Mouse (Mus musculus): ENCODE results near the gene Gm10570. TPM values are rescaled to one million over a fixed set of nuclear protein-coding genes. Genes with fewer than 3 reads are reported as not detected.

The Gm10570 gene
- polyA plus RNA-seq, 1 experiment from 2014 or later = not detected

DNA sequence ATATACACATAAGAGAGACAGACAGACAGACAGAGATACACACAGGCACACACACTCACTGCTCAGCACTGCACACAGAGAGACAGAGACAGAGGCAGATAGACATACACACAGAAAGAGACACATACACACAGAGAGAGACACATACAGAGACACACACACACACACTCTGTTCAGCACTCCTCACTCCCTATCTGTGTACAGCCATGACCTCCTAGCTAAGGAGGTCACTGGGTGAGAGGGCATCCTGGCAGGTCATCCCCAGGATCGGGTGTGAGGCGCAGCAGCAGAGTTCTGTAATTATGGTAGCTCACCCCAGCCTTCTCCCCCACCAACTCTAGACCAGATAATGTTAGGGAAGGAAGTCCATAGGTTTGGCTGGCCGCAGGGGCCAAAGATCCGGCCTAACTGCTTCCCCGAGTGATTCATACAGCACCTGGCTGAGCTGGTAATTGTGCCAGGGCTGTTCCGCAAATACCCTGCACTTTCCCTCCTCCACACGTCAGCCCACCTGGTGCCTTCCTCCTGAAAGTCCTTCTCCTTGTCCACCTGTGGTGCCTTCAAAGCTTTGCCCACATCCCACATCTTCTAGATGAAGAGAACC is 31.8 kb downstream of the Gm10570 start:
- H3K9me3 ChIP-seq = no peaks in the 10 kb centered on the region
- H3K27ac ChIP-seq = no peak overlapping the region
- no peak overlapping the region for H3K9ac ChIP-seq
- ATAC-seq (ENCODE audit: low FRiP score, low read depth) = no peak
- no peak overlapping the region for H3K4me3 ChIP-seq
- WGBS = 68% methylated on average over 7 of the region's 7 CpGs
- H3K27me3 ChIP-seq (replicated peaks) = 0 out of 2 replicates have a peak, but pooled peaks cover 7% of the 10 kb centered on the region
- peaks cover 14% of the 10 kb centered on the region for H3K4me1 ChIP-seq
- H3K4me2 ChIP-seq (replicated peaks) = peak overlapping the region; percentile 16
- no peaks in the 10 kb centered on the region for H3K36me3 ChIP-seq

GRCm38 (mm10) chr4:130275823-130276105 is 32.7 kb downstream of the Gm10570 start:
- Histone ChIP-seq H3K27me3 (replicated peaks) (0 out of 2 replicates have a peak, but pooled peaks cover 7% of the 10 kb centered on the region), H3K4me2 (replicated peaks) (peak overlapping the region; percentile 84), H3K27ac (no peak overlapping the region), H3K9ac (peak overlapping the region; percentile 95), H3K36me3 (no peaks in the 10 kb centered on the region), H3K9me3 (no peaks in the 10 kb centered on the region), H3K4me1 (peaks cover 14% of the 10 kb centered on the region), H3K4me3 (peak overlapping the region; percentile 80)
- 43% methylated on average over 5 of the region's 5 CpGs for WGBS
- ATAC-seq (ENCODE audit: low FRiP score, low read depth) = no peak

DNA sequence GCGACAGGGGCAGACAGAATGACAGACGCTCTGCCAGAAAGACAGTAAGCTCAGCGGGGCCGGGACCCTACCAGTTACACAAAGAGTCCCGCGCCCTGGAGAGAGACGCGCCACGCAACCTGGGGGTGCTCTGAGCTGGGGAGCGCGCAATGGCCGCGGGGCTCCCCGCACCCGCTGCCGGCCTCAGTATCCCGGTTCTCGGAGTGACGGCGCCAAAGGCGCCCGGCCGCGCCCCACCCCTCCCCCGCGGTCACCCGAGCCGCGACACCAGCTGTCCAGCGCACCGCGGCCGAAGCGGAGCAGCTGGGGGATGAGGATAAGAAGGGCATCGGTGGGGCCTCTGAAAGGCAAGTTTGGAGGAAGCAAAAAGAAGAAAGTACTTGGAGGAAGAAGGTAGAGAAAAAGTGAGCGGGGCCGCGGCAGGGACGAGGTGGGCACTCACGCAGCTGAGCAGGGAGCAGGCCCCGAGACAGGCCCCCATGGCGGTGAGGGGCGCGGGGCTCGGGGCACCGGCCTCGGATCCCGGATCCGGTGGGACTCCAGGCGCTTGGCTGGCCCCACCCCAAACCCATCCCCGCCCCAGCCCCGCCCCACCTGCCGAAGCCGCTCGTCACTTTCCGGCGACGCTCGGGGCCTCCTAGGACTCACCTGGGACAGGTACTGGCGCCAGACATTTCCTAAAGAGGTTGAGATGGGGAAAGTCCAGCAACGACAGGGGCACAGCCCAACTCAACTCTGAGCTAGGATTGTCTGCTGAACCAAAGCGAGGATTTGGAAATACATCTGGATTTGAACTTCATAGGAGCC is 33.3 kb downstream of the Gm10570 start:
- WGBS = under 1% methylated on average over 59 of the region's 62 CpGs

DNA sequence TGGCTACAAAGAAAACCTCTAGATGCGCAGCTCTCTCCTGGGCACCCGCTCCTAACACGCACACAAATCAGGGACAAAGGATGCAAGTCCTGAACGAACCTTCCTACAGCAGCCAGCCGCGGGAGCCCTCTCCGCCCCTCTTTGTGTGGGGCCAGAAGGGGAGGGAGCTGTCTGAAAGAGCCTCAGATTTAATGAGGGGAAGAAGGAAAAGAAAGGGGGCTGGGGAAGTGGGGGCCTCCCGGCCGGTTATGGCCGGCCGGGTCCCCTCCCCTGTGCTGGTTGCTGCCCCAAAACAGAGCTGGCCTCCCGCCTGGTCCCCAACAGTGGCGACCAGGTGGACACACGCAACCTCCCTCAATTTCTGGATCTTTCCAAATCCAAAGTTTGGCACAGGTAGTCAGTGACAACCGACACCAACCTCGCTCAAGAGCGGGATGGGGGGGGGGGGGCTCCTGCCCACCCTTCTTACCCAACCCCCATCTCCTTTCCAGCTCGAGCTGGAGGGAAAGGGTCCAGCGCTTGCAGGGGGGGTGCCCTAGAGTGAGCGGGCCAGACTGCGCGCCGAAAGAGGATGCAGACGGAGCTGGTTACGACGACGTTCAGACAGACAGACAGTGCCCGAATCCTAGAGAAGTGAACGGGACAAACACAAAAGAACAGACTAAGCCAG is 34.0 kb downstream of the Gm10570 start:
- Histone ChIP-seq H3K36me3 (no peaks in the 10 kb centered on the region), H3K9me3 (no peaks in the 10 kb centered on the region), H3K4me3 (peak overlapping the region; percentile 80), H3K4me1 (peaks cover 14% of the 10 kb centered on the region), H3K27me3 (replicated peaks) (0 out of 2 replicates have a peak, but pooled peaks cover 7% of the 10 kb centered on the region), H3K9ac (peak overlapping the region; percentile 95), H3K27ac (peak overlapping the region; percentile 95), H3K4me2 (replicated peaks) (peak overlapping the region; percentile 84)
- WGBS = under 1% methylated on average over 28 of the region's 29 CpGs
- ATAC-seq (ENCODE audit: low FRiP score, low read depth) = peak; percentile 81

More for the DNA sequence above, 33.3 kb downstream of the Gm10570 start:
- Histone ChIP-seq H3K9ac (peak overlapping the region; percentile 95), H3K4me2 (replicated peaks) (peak overlapping the region; percentile 84), H3K4me3 (peak overlapping the region; percentile 80), H3K27me3 (replicated peaks) (0 out of 2 replicates have a peak, but pooled peaks cover 7% of the 10 kb centered on the region), H3K9me3 (no peaks in the 10 kb centered on the region), H3K4me1 (peaks cover 14% of the 10 kb centered on the region), H3K27ac (peak overlapping the region; percentile 95), H3K36me3 (no peaks in the 10 kb centered on the region)
- ATAC-seq (ENCODE audit: low FRiP score, low read depth) = peak; percentile 49

GRCm38 (mm10) chr4:130273698-130274345 is 34.7 kb downstream of the Gm10570 start:
- peak overlapping the region; percentile 80 for H3K4me3 ChIP-seq
- ATAC-seq (ENCODE audit: low FRiP score, low read depth) = peak; percentile 51
- peak overlapping the region; percentile 95 for H3K9ac ChIP-seq
- H3K4me1 ChIP-seq = peaks cover 14% of the 10 kb centered on the region
- H3K27ac ChIP-seq = peak overlapping the region; percentile 95
- 0 out of 2 replicates have a peak, but pooled peaks cover 7% of the 10 kb centered on the region for H3K27me3 ChIP-seq (replicated peaks)
- WGBS = 9% methylated on average over 12 of the region's 12 CpGs
- H3K4me2 ChIP-seq (replicated peaks) = peak overlapping the region; percentile 84
- no peaks in the 10 kb centered on the region; the same call in 1 of the 2 replicates for H3K36me3 ChIP-seq
- H3K9me3 ChIP-seq = no peaks in the 10 kb centered on the region

DNA sequence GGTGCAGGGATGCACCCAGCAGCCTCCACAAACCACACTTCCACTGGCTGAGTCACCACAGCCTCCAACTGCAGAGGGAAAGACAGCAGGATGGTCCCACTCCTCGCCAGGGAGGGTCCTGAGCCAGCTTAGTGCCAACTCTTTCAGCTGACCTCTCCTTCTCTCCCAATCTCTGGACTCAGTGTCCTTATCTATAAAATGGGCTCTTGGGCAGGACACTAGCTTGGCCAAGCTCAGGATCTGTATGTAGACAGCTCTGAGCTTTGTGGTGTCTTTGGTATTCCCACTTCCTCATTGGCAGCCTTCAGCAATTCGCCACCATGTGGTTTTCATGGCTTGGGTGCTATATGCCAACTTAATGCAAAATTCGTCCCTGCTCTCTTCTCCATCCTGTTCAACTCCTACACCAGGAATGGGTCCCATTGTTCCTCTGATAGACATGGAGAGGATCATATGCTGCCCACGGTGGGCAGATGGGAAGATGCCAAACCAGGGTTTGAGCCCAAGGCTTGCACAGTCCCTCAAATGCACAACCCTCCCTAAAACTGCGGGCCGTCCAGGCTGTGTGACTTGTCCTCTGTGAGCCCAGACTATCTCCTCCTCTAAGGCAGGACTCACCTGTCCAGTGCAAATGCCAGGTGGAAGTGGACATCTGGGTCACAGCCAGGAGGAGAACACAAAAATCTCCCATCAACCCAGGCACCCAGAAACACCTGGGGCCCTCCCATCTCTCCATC is 37.7 kb downstream of the Gm10570 start:
- peaks cover 14% of the 10 kb centered on the region for H3K4me1 ChIP-seq
- no peak for ATAC-seq (ENCODE audit: low FRiP score, low read depth)
- no peak overlapping the region for H3K27ac ChIP-seq
- H3K36me3 ChIP-seq = no peaks in the 10 kb centered on the region; the same call in 1 of the 2 replicates
- no peak overlapping the region for H3K4me3 ChIP-seq
- WGBS = 88% methylated on average over 6 of the region's 6 CpGs
- no peak overlapping the region for H3K9ac ChIP-seq
- no peaks in the 10 kb centered on the region for H3K9me3 ChIP-seq
- no peaks in the 10 kb centered on the region for H3K27me3 ChIP-seq (replicated peaks)
- no peak overlapping the region for H3K4me2 ChIP-seq (replicated peaks)

- ATAC-seq (ENCODE audit: low FRiP score, low read depth) = no peak
- H3K36me3 ChIP-seq = no peaks in the 10 kb centered on the region; the same call in 1 of the 2 replicates
- no peak overlapping the region for H3K4me3 ChIP-seq
- no peaks in the 10 kb centered on the region for H3K27me3 ChIP-seq (replicated peaks)
- H3K4me1 ChIP-seq = peaks cover 15% of the 10 kb centered on the region
- no peak overlapping the region for H3K9ac ChIP-seq
- H3K27ac ChIP-seq = no peak overlapping the region
- no peaks in the 10 kb centered on the region for H3K9me3 ChIP-seq
- H3K4me2 ChIP-seq (replicated peaks) = no peak overlapping the region
- 86% methylated on average over 8 of the region's 8 CpGs for WGBS
These were observed 38.4 kb downstream of the Gm10570 start for GRCm38 (mm10) chr4:130270089-130270488.

DNA sequence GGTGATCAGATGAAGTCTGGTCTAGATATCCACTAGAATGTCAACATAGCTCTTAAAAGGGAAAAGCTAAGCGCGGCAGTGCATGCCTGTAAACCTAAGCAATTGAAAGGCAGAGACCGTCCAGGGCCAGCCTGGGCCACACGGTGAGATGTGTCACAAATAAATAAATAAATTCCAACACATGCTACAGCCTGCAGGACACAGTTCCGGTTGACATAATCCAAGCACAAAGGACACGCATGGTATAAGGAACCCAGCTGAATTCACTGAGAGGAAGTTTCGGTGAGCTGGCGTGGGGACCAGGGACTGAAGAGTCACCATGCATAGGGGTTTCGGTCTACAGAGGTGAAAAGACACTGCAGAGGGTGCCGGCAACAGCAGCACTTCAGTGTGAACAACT is 39.7 kb downstream of the Gm10570 start:
- no peak overlapping the region for H3K9ac ChIP-seq
- no peak overlapping the region for H3K4me2 ChIP-seq (replicated peaks)
- H3K9me3 ChIP-seq = no peaks in the 10 kb centered on the region
- WGBS = 90% methylated on average over 10 of the region's 10 CpGs
- no peaks in the 10 kb centered on the region; the same call in 1 of the 2 replicates for H3K36me3 ChIP-seq
- no peak for ATAC-seq (ENCODE audit: low FRiP score, low read depth)
- H3K27ac ChIP-seq = no peak overlapping the region
- H3K4me1 ChIP-seq = peaks cover 21% of the 10 kb centered on the region
- no peak overlapping the region for H3K4me3 ChIP-seq
- H3K27me3 ChIP-seq (replicated peaks) = no peaks in the 10 kb centered on the region

DNA sequence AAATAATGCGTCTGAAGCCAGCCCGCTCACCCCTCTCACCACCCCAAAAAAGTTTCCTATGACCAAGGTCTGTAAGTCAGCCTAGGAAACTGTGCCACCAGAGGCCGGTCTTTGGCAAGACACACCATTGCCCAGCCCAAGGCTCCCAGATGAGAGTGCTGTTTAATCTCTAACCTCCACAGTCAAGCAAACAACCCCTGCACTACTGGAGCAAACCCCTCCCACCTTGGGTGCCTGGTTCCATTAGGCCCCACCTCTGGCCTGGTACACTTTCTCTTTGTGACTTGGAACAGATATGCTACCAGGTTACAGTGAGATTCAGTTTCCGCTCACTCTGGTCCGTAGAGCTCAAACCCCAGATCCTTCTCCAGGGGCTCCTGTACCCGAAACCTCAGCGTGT is 41.4 kb downstream of the Gm10570 start:
- Histone ChIP-seq H3K27me3 (replicated peaks) (no peaks in the 10 kb centered on the region), H3K9ac (no peak overlapping the region), H3K4me2 (replicated peaks) (no peak overlapping the region), H3K4me1 (peaks cover 13% of the 10 kb centered on the region), H3K9me3 (no peaks in the 10 kb centered on the region), H3K4me3 (no peak overlapping the region), H3K36me3 (peaks cover 12% of the 10 kb centered on the region), H3K27ac (no peak overlapping the region)
- 86% methylated on average over 7 of the region's 7 CpGs for WGBS
- no peak for ATAC-seq (ENCODE audit: low FRiP score, low read depth)

DNA sequence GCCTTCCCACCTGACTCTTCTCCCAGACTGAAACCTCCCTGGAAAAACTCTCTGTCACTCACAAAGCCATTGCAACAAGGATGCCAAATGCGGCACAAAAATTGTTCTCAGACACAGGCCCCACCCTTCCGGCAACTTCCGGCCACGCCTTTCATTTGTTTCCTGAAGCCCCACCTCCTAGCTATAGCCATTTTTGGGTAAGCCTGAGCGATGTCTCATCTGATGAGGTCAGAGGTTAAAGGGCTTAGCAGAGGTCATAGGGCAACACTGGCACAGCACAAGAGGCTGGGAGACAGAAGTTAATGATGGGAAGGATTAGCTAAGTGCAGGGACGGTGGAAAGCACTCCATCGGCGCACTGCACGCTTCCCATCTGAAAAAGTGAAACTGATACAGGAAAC is 41.9 kb downstream of the Gm10570 start:
- Histone ChIP-seq H3K9me3 (no peaks in the 10 kb centered on the region), H3K27ac (no peak overlapping the region), H3K9ac (no peak overlapping the region), H3K4me3 (no peak overlapping the region), H3K36me3 (peaks cover 17% of the 10 kb centered on the region), H3K4me1 (peaks cover 13% of the 10 kb centered on the region), H3K27me3 (replicated peaks) (no peaks in the 10 kb centered on the region), H3K4me2 (replicated peaks) (no peak overlapping the region)
- no peak for ATAC-seq (ENCODE audit: low FRiP score, low read depth)
- WGBS = 77% methylated on average over 9 of the region's 9 CpGs

DNA sequence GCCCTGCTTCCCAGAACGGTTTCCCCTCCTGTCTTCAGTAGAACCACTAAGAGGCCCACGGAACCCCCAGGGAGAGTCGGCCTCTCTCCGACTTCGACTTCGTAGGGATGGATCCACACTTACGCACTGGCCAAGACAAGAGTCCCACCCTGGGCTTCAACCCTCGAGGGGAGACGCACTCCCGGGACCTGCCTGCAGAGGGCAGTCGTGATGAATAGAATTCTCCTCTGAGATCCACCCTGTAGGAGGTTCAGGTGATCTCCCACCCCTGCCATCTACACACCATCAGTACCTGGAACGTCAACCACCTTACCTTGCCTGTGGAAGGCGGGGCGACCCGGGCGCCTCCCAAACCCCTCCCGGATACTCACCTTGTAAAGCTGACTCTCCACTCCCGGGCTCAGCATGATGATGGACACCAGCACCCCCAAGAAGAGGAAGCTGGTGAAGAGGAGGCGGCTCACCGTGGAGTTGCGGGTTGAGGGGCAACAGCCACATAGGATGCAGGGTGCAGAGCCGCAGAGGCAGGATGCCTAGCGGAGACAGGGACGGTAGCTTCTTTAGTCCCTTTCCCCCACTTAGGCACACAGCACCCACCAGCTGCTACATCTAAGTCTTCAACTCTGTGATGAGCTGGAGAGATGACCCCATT is 43.6 kb downstream of the Gm10570 start:
- no peak overlapping the region for H3K27ac ChIP-seq
- peaks cover 31% of the 10 kb centered on the region for H3K36me3 ChIP-seq
- no peaks in the 10 kb centered on the region for H3K27me3 ChIP-seq (replicated peaks)
- 22% methylated on average over 24 of the region's 24 CpGs for WGBS
- no peaks in the 10 kb centered on the region for H3K9me3 ChIP-seq
- peak overlapping the region; percentile 28 for H3K4me2 ChIP-seq (replicated peaks)
- H3K4me1 ChIP-seq = peaks cover 13% of the 10 kb centered on the region
- H3K9ac ChIP-seq = 0 out of 2 replicates have a peak overlapping the region, but pooled peaks have one; percentile 13
- ATAC-seq (ENCODE audit: low FRiP score, low read depth) = peak; percentile 17; the same call in 1 of the 2 replicates
- no peak overlapping the region for H3K4me3 ChIP-seq

Measured in neural tube, embryonic 12.5 days (tissue).